Mouse (Mus musculus) midbrain, embryonic 11.5 days (tissue): ENCODE results near the gene Dpf1. TPM values are rescaled to one million over a fixed set of nuclear protein-coding genes. Genes with fewer than 3 reads are reported as not detected.
A peak's percentile ranks its signal among the peaks of the same experiment; 100 is the strongest.

ENCODE experiments used
- ATAC-seq: fragments of 200-750 bp; cut with Nextera tagmentation; 2 replicates; pipeline ENCODE4 v1.8.0; 2017; ENCODE audit warnings: moderate TSS enrichment, moderate library complexity; ENCODE audit not compliant: low FRiP score
- DNase-seq: peaks from one replicate; pipeline ENCODE4 v3.0.0; 2015; ENCODE audit warnings: low spot score; ENCODE audit errors: missing footprints
- H3K27ac ChIP-seq: fragments of 300-500 bp; sonication (generic); 2 replicates; pipeline ENCODE4 v1.5.1; 2014; ENCODE audit warnings: low read depth, low read length
- H3K27me3 ChIP-seq: fragments of 300-500 bp; sonication (generic); 2 replicates; pipeline ENCODE4 v1.6.1; 2014; ENCODE audit warnings: mild to moderate bottlenecking, low read length, moderate library complexity, mixed read lengths; ENCODE audit not compliant: control insufficient read depth, insufficient read depth
- H3K36me3 ChIP-seq: fragments of 300-500 bp; sonication (generic); 2 replicates; pipeline ENCODE4 v1.6.1; 2014; ENCODE audit warnings: mild to moderate bottlenecking, low read length, moderate library complexity, mixed read lengths; ENCODE audit not compliant: control insufficient read depth, insufficient read depth
- H3K4me1 ChIP-seq: fragments of 300-500 bp; sonication (generic); 2 replicates; pipeline ENCODE4 v1.6.1; 2014; ENCODE audit warnings: low read length; ENCODE audit not compliant: control insufficient read depth, insufficient read depth
- H3K4me2 ChIP-seq: fragments of 300-500 bp; sonication (generic); 2 replicates; pipeline ENCODE4 v1.6.1; 2014; ENCODE audit warnings: mild to moderate bottlenecking, moderate library complexity
- H3K4me3 ChIP-seq: fragments of 300-500 bp; sonication (generic); 2 replicates; pipeline ENCODE4 v1.5.1; 2014; ENCODE audit warnings: low read depth, low read length
- H3K9ac ChIP-seq: fragments of 300-500 bp; sonication (generic); 2 replicates; pipeline ENCODE4 v1.6.1; 2014; ENCODE audit warnings: low read length
- H3K9me3 ChIP-seq: fragments of 300-500 bp; sonication (generic); 2 replicates; pipeline ENCODE4 v1.6.1; 2016; ENCODE audit warnings: low read length; ENCODE audit not compliant: control insufficient read depth
- WGBS: fragments of 180-500 bp; shearing (Covaris S2); extraction: QIAGEN DNeasy Blood & Tissue Kit; methylation state at CpG from one replicate; pipeline ENCODE4 v1.1.7; 2014; 5-methylcytosine and 5-hydroxymethylcytosine counted together
- polyA plus RNA-seq: library from polyadenylated mRNA; unstranded; fragments of >200 nt; fragmentation: Nextera tagmentation; extraction: Ambion mirVana; gene quantifications from 2 replicates; pipeline ENCODE4 v1.2.1, GENCODE M21; 2014

Dpf1 gene
- polyA plus RNA-seq, 1 experiment from 2014 or later, result 62.9 TPM

DNA sequence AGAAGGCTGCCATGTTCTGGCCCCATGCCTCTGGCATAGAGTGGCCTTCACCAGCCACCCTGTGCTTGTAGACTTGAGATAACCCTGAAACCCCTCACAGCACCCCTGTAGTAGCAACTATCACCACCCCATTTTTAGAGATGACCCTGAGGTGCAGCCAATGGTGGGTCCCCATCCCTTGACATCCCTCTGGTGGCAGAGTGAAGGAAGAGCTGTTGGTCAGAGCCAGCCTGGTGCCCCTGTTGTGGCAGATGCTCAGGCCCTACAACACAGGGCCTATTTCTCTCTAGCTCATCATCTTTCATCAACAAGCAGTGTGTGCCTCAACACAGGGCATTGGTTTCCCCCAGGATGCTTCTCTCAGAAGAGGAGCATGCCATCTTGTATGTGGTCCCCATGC lies 31.5 kb downstream of the Dpf1 start:
- ATAC-seq (no peak), DNase-seq (peak; percentile 41)
- no peak overlapping the region for H3K9ac ChIP-seq
- 0 out of 2 replicates have a peak, but pooled peaks cover 2% of the 10 kb centered on the region for H3K36me3 ChIP-seq
- no peaks in the 10 kb centered on the region for H3K9me3 ChIP-seq
- H3K27ac ChIP-seq, result no peak overlapping the region
- no peaks in the 10 kb centered on the region for H3K27me3 ChIP-seq
- no peak overlapping the region for H3K4me3 ChIP-seq
- H3K4me2 ChIP-seq, result no peak overlapping the region
- no peaks in the 10 kb centered on the region for H3K4me1 ChIP-seq

DNA sequence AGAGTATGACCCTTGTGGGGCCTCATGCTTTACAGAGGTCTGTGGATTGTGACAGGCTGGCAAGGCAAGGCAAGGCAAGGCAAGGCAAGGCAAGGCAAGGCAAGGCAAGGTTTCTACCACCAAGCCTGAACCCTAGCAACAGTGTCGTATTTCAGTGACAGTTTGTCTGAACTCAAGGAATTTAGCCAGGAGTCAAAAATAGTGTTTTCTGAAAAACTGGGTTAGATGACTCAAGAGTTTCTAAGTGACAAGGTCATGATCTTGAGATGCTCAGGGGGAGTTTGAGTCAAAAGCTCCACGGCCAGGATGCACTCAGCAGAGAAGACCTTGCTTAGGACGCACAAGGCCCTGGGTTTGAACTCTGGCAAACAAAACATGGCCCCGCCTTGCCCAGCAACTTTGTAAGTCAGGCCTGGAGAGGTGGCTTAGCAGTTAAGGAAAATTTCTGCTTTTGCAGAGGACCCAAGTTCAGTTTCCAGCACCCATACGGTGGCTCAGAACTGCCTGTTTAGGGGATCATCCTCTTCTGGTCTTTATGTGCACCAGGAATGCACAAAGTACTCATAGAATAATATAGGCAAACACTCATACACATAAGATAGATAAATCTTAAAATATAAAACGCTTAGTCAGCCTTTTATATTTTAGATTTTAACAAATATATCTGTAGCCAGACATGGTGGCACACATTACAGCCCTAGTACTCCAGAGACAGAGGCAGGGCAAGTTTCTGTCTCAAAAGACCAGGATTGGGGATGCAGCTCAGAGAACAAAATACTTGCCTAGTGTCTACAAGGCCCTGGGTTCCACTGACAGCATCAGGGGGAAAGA lies 32.3 kb downstream of the Dpf1 start:
- Histone ChIP-seq H3K4me1 (no peaks in the 10 kb centered on the region), H3K4me3 (no peak overlapping the region), H3K27ac (no peak overlapping the region), H3K4me2 (no peak overlapping the region), H3K27me3 (no peaks in the 10 kb centered on the region), H3K9me3 (no peaks in the 10 kb centered on the region), H3K9ac (no peak overlapping the region), H3K36me3 (0 out of 2 replicates have a peak, but pooled peaks cover 1% of the 10 kb centered on the region)
- DNase-seq (peak; percentile 41), ATAC-seq (no peak)
- WGBS, result 78% methylated on average over 6 of the region's 6 CpGs

GRCm38 (mm10) chr7:29336795-29337319 lies 33.1 kb downstream of the Dpf1 start:
- DNase-seq (peak; percentile 57), ATAC-seq (no peak)
- no peaks in the 10 kb centered on the region for H3K36me3 ChIP-seq

DNA sequence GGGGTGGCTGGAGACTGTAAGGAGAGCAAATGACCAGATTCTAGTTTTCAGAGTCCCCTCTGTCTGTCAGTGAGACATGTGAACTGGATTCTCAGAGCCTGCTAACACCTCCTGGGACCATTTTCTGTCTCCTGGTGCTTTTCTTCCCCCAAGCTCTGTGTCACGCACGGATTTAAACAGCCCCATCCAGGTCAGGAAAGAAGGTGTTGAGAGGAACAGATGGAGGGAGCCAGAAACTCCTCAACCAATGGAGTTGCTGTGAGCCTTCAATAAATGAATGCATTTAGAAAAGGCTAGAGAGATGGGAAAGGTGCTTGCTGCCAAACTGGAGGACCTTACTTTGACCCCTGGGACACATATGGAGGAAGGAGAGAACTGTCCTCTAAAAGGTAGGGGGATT lies 34.0 kb downstream of the Dpf1 start:
- no peak overlapping the region for H3K9ac ChIP-seq
- no peak overlapping the region for H3K4me2 ChIP-seq
- H3K27me3 ChIP-seq, result no peaks in the 10 kb centered on the region
- H3K4me1 ChIP-seq, result no peaks in the 10 kb centered on the region
- no peak overlapping the region for H3K27ac ChIP-seq
- DNase-seq, result peak; percentile 66
- no peaks in the 10 kb centered on the region for H3K9me3 ChIP-seq
- no peak for ATAC-seq
- no peaks in the 10 kb centered on the region for H3K36me3 ChIP-seq
- no peak overlapping the region for H3K4me3 ChIP-seq
- 90% methylated on average over 2 of the region's 2 CpGs for whole genome bisulfite sequencing

More at GRCm38 (mm10) chr7:29336795-29337319, 33.1 kb downstream of the Dpf1 start:
- Histone ChIP-seq H3K9ac (no peak overlapping the region), H3K4me2 (no peak overlapping the region), H3K27ac (no peak overlapping the region), H3K9me3 (no peaks in the 10 kb centered on the region), H3K27me3 (no peaks in the 10 kb centered on the region), H3K4me3 (no peak overlapping the region), H3K4me1 (no peaks in the 10 kb centered on the region)
- WGBS, result 74% methylated on average over 9 of the region's 9 CpGs

DNA sequence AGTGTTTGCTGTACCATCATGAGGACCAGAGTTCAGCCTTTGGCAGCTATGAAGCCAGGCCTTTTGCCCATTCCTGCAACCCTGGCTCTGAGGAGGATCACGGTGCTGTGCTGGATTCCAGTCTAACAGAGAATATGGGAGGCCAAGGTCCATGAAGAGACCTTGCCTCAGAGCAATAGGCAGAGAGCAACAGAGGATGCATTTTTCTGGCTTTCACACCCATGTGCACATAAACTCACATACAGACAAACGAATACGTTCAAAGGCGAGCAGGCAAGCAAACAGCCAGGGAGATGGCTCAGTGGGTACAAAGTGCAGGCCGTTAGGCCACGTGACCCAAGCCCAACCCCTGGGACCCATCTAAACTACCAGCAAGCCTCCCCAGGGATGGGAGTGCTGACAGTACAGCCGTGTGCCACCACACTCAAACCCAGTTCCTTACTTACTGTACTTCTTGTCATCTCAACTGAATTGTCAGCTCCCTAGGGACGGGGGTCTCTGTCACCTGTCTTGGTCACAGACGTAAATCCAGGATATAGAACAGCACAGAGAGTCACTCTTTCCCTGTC lies 34.7 kb downstream of the Dpf1 start:
- no peaks in the 10 kb centered on the region for H3K36me3 ChIP-seq
- no peak overlapping the region for H3K4me2 ChIP-seq
- no peaks in the 10 kb centered on the region for H3K4me1 ChIP-seq
- peak; percentile 61 for DNase-seq
- H3K9me3 ChIP-seq, result no peaks in the 10 kb centered on the region
- ATAC-seq, result no peak
- H3K27ac ChIP-seq, result no peak overlapping the region
- H3K9ac ChIP-seq, result no peak overlapping the region
- no peak overlapping the region for H3K4me3 ChIP-seq
- H3K27me3 ChIP-seq, result no peaks in the 10 kb centered on the region
- 86% methylated on average over 9 of the region's 9 CpGs for whole genome bisulfite sequencing

DNA sequence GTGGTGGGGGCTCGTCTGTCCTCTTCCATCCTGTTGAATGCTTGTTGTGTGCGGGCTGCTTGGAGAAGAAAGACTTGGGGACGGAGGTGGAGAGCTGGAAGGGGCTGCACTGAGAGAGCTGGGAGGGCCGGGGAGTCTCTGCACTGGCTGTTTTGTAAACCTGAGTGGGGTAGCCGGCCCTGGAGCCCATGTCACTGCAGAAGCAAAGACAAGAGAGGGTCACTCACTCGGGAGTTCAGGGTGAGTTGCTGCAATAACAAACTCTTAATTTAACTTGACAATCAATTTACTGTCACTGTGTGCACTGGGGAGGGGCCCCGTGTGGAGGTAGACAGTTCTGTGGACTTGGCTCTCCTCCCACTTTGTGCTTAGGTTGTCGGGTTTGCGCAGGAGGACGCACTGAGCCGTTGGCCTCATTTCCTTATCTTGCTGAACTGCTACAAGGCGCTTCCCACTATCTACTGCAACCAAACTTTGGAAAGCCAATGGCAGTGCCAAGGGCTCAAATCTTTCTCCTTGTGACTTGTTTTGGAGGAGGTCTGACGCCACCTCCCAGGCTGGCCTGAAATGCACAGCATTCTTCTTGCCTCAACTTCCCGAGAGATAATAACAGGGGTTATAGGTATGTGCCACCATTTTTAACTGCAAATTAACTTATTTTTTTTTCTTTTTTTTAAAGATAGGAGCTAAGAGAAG lies 35.4 kb downstream of the Dpf1 start:
- DNase-seq, result peak; percentile 66
- Histone ChIP-seq H3K4me2 (no peak overlapping the region), H3K27ac (no peak overlapping the region)

DNA sequence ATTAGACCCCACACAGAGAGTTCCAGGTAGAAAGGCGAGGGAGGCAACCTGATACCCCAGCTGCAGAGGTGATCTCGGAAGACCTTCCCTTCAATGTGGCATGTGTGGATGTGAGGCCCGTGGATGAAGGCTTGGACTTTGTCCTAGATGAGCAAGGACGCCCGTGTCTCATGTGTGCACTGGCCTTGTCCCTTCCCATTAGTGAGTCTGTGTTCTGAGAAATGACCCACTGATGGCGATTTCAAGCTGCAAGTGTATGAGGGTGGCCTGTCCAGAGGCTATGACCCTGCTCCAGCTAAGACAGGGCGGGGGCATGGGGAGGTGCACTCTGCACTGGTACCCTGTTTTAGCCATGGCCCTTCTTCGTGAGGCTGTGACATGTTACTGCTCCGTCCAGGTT lies 36.5 kb downstream of the Dpf1 start:
- DNase-seq (peak; percentile 28), ATAC-seq (no peak)

More for the DNA sequence above, 35.4 kb downstream of the Dpf1 start:
- H3K27me3 ChIP-seq, result no peaks in the 10 kb centered on the region
- H3K9me3 ChIP-seq, result no peaks in the 10 kb centered on the region
- ATAC-seq, result no peak
- no peaks in the 10 kb centered on the region for H3K4me1 ChIP-seq
- H3K9ac ChIP-seq, result no peak overlapping the region
- H3K4me3 ChIP-seq, result no peak overlapping the region
- 84% methylated on average over 14 of the region's 14 CpGs for WGBS
- no peaks in the 10 kb centered on the region for H3K36me3 ChIP-seq

GRCm38 (mm10) chr7:29340838-29341237 lies 37.1 kb downstream of the Dpf1 start:
- no peak overlapping the region for H3K27ac ChIP-seq
- no peaks in the 10 kb centered on the region; the same call in 1 of the 2 replicates for H3K4me1 ChIP-seq
- no peaks in the 10 kb centered on the region for H3K9me3 ChIP-seq
- no peaks in the 10 kb centered on the region for H3K27me3 ChIP-seq
- no peaks in the 10 kb centered on the region for H3K36me3 ChIP-seq
- 90% methylated on average over 8 of the region's 8 CpGs for WGBS
- DNase-seq (peak; percentile 57), ATAC-seq (no peak)
- H3K9ac ChIP-seq, result no peak overlapping the region
- H3K4me2 ChIP-seq, result no peak overlapping the region
- H3K4me3 ChIP-seq, result no peak overlapping the region

More for the DNA sequence above, 36.5 kb downstream of the Dpf1 start:
- no peaks in the 10 kb centered on the region for H3K4me1 ChIP-seq
- no peak overlapping the region for H3K4me2 ChIP-seq
- 95% methylated on average over 9 of the region's 9 CpGs for WGBS
- H3K36me3 ChIP-seq, result no peaks in the 10 kb centered on the region
- H3K9me3 ChIP-seq, result no peaks in the 10 kb centered on the region
- no peaks in the 10 kb centered on the region for H3K27me3 ChIP-seq
- H3K4me3 ChIP-seq, result no peak overlapping the region
- no peak overlapping the region for H3K9ac ChIP-seq
- H3K27ac ChIP-seq, result no peak overlapping the region

DNA sequence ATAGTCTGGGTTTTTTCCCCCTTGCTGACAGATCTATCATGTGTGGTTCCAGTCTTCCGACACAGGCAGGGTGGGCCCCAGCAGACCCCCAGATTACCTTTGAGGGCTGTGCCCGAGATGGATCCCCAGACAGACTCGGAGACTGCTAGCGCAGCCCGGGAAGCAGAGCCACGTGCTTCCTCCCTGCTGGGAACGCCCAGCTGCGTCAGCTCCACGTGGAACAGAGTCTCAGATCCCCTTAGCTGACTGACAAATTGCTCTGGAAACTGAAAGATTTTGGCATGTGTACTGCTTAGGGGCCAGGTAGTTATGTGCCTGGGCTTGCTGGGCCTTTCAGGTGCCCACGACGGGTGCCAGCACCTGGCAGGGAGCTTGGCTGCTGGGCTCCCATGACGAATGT lies 38.0 kb downstream of the Dpf1 start:
- peak; percentile 80 for DNase-seq
- Histone ChIP-seq H3K4me3 (no peak overlapping the region), H3K4me2 (no peak overlapping the region), H3K27ac (no peak overlapping the region), H3K36me3 (no peaks in the 10 kb centered on the region), H3K9me3 (no peaks in the 10 kb centered on the region), H3K4me1 (no peaks in the 10 kb centered on the region; the same call in 1 of the 2 replicates), H3K27me3 (no peaks in the 10 kb centered on the region), H3K9ac (no peak overlapping the region)
- 81% methylated on average over 12 of the region's 12 CpGs for WGBS
- no peak for ATAC-seq
